Mouse (Mus musculus) adrenal gland (tissue): ENCODE results near the gene Timm10b.

Experiments used
- intact Hi-C: fragments of 180-260 bp; cut with DNase I; formaldehyde crosslinking; loops from one replicate; pipeline ENCODE4 v1.15.1; 2025

The Timm10b gene

DNA sequence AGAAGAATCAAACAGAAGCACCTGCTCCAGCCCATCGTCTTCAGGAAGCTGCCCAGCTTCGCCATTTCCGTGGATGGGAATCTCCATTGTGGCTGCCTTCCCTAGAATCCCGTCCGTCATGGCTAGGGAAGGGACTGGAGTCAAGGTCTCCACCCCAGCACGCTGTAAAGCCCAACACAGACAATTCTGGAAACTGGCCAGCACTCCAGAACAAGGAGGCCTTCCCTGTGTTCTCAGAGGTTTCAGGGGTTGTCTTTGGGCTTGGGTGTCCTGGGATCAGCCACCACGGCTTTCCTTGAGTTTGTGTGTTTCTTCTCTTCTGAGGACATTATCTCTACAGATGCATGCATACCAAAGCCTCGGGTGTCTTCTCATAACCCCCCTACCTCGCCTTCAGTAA lies 552 bp upstream of the Timm10b start:
- intact Hi-C loops: loop anchor here (10.0 kb wide), 1 partner anchor 235 kb away; the partner anchor contains the start of genes Cnga4 and Fam160a2

DNA sequence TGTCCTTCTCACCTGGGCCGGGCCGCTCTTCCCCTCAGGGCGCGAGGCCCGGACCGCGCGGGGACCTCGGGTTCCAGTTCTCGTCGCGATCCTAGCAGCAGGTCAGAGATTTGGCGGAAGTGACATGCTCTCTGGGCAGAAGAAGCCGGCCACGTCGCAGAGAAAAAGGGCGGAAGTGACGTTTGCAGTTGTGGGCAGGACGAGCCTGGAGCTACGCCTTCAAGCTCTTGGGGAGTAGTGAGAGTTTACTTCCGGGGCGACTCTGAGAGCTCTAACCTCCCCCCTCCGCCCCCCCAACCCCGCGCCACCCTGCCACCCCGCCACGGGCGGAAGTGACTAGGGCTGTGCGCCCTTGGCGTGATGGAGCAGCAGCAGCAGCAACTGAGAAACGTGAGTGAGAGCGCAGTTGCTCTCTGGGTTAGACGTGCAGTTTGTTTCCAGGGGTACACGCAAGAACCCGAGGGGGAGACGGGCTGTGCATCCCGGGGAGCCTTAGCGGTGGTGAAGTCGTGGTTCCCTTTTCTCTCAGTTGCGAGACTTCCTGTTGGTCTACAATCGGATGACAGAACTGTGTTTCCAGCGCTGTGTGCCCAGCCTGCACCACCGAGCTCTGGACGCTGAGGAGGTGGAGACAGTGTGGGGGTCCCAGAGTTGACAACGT lies 507 bp downstream of the Timm10b start, which contains the start of the genes Arfip2 and Gm45799:
TSS of gene Arfip2 (minus strand) at position 184 of the 661 bp plus-strand sequence.
TSS of gene Gm45799 (plus strand) at position 320 of the 661 bp plus-strand sequence.
- intact Hi-C loops: loop anchor here (5.0 kb wide), 1 partner anchor 102 kb away; the partner anchor contains the start of gene Taf10

DNA sequence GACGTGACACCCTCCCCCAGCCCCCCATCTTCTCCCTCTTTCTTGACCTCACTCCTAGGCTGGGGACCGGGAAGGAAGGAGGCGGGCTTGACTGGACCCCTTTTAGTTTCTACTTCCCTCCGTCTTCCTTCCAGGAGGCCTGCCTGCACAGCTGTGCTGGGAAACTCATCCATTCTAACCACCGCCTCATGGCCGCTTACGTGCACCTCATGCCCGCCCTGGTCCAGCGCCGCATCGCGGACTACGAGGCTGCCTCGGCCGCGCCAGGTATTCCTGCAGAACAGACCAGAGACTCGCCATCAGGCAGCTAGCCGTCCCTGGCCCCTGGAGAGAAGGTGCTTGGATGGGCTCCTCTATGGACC lies 1.0 kb downstream of the Timm10b start:
- intact Hi-C loops: loop anchor here (5.0 kb wide), 1 partner anchor 101 kb away; the partner anchor contains the start of gene Taf10

DNA sequence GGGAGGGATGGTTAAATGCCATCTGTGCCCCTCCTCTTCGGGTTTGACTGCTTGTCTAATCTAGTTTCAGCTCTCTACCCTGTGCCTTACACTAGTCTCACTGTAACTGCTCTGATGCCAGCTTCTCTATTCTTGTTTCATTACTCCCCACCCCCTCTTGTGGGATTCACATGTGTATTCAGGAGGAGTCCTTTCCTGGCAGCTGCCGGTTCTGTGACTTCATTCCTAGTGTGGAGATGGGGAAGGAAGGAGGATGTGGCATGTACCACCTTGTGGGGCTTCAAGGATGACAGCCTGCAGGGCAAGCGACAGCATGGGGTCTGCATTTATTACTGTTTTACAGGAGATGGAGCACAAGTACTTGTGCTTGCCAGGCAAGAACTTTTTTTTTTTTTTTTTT lies 2.1 kb downstream of the Timm10b start:
- intact Hi-C loops: loop anchor here (5.0 kb wide), 1 partner anchor 100 kb away; the partner anchor contains the start of gene Taf10

DNA sequence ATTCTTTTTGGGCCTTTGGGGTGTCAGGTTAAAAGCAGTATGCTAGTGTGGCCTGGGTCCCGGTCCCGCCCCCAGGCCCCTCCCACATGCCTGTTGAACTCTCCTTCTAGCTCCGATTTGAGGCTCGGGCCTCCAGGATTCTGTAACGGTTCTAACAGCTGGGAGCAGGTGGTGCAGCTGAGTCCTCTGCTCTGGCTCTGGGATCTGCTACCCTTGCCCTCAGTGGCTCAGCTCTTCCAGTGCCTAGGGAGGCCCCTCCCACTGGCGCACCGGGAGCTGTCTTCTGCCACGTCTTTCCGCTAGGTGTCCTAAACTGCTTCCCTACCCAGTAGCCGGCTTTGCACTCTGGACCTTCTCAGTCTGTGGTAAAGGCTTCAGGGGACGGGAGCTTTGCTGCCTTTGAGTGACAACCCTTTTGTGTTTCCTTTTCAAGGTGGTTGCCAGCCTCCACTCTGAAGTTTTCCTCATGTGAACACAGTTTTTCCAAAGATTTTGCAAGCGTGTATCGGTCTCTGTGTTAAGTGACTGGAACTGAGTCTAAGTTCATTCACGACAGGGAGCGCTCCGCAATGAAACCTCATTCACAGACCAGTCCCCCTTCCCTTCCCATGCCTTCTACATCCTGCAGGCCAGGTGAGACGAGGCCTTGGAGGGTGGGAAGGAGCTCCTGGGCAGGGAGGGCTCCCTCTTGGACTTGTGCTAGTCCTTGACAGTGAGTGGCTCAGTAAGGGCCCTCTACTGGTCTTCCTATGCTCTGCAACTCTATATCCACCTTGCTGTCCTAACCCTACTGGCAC lies 11.0 kb downstream of the Timm10b start, which contains the start of gene Dnhd1:
TSS of gene Dnhd1 (plus strand) at position 189 of the 797 bp plus-strand sequence.
- intact Hi-C loops: loop anchor here (5.0 kb wide), 1 partner anchor 161 kb away; the partner anchor contains the start of gene Mrpl17

DNA sequence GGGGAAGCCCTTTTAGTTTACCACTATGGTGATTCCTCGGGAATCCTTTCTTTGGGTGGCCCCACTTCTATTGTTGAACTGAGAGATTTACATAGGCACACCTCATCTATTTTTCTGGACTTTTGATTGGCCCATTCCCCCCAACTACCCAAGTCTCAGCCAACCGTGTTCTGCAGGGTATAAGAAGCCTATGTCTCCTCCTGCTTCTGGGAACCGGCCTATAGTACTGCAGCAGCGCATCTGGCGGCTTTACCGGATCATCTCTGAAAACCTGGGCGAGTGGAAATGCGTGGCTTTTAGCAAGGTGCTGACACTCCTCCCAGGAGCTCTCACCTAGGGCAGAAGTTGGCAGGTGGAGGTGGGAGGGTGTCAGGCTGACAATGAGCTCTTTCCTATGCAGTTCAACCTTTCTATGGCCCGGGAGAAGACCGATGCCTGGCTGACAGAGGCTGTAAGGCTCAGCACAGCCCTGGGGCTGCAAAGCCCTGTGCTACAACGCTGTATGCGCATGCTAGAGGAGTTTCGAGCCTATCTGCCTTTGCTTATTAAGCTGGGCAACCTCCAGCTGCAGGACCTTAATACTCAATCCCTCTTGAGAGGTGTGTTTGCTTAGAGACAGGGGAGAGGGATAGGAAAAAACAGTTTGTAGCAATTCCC lies 45.8 kb downstream of the Timm10b start:
- intact Hi-C loops: no loop called here

DNA sequence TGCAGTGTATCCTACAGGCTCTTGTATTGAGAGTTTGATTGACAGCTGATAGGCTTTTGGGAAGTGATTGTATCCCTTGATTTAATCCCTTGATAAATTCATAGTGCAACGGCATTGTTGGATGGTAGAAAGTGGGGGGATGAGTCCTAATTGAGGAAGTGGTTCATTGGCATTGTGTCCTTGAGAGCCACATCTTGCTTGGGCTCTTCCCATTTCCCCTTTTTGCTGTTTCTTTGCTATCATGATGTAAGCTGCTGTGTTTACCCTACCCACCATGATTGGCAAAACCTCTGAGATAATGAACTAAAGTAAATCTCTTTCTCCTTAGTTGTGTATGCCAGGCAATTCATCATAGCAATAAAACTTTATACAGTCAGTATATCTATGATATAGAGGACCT lies 51.0 kb downstream of the Timm10b start:
- intact Hi-C loops: no loop called here
